Mouse (Mus musculus): ENCODE data around the gene Lrpprc.

GRCm38 (mm10) chr17:84747212-84747611, 43.4 kb downstream of the Lrpprc start:
- no peak for TF ChIP-seq CTCF (IDR thresholded peaks at IDR 0.05; ENCODE audit: borderline replicate concordance, insufficient read depth, low read depth, low read length)
- no peak for TF ChIP-seq POLR2A (IDR thresholded peaks at IDR 0.05; ENCODE audit: borderline replicate concordance, insufficient read depth, low read length)

Data from cerebellum, adult 2 months (tissue).